Mouse (Mus musculus) heart, embryonic 13.5 days (tissue): ENCODE data around the gene Vgll4. TPM values are rescaled to one million over a fixed set of nuclear protein-coding genes. Genes with fewer than 3 reads are reported as not detected.

Source experiments
- ATAC-seq: fragments of 200-750 bp; cut with Nextera tagmentation; 2 replicates; pipeline ENCODE4 v1.8.0; 2017; ENCODE audit warnings: moderate TSS enrichment; ENCODE audit not compliant: insufficient number of reproducible peaks, low FRiP score, low TSS enrichment; ENCODE audit errors: extremely low read depth
- H3K27ac ChIP-seq: fragments of 300-500 bp; sonication (generic); replicated peaks from 2 replicates; pipeline ENCODE4 v1.5.1; 2015; ENCODE audit warnings: moderate library complexity, mild to moderate bottlenecking, inconsistent platforms
- H3K27me3 ChIP-seq: fragments of 300-500 bp; sonication (generic); replicated peaks from 2 replicates; pipeline ENCODE4 v1.6.1; 2015; ENCODE audit warnings: mild to moderate bottlenecking, inconsistent platforms
- H3K36me3 ChIP-seq: fragments of 300-500 bp; sonication (generic); 2 replicates; pipeline ENCODE4 v1.6.1; 2015; ENCODE audit warnings: mild to moderate bottlenecking, inconsistent platforms
- H3K4me1 ChIP-seq: fragments of 300-500 bp; sonication (generic); 2 replicates; pipeline ENCODE4 v1.6.1; 2015; ENCODE audit warnings: inconsistent platforms
- H3K4me2 ChIP-seq: fragments of 300-500 bp; sonication (generic); 2 replicates; pipeline ENCODE4 v1.6.1; 2015; ENCODE audit warnings: inconsistent platforms, mild to moderate bottlenecking, moderate library complexity
- H3K4me3 ChIP-seq: fragments of 300-500 bp; sonication (generic); 2 replicates; pipeline ENCODE4 v1.5.1; 2015; ENCODE audit warnings: moderate library complexity, mild to moderate bottlenecking, inconsistent platforms
- H3K9ac ChIP-seq: fragments of 300-500 bp; sonication (generic); 2 replicates; pipeline ENCODE4 v1.6.1; 2015; ENCODE audit warnings: inconsistent platforms, mild to moderate bottlenecking, moderate library complexity
- H3K9me3 ChIP-seq: fragments of 300-500 bp; sonication (generic); 2 replicates; pipeline ENCODE4 v1.6.1; 2016; ENCODE audit warnings: inconsistent platforms
- WGBS: fragments of 180-500 bp; shearing (Covaris S2); methylation state at CpG from one replicate; pipeline ENCODE4 v1.1.7; 2015; ENCODE audit warnings: mixed read lengths; 5-methylcytosine and 5-hydroxymethylcytosine counted together
- polyA plus RNA-seq: library from polyadenylated mRNA; unstranded; fragments of >200 nt; fragmentation: Nextera tagmentation; extraction: Ambion mirVana; gene quantifications from 2 replicates; pipeline ENCODE4 v1.2.1, GENCODE M21; 2015

Gene Vgll4
- polyA plus RNA-seq, 1 experiment from 2014 or later, result 62.5 TPM

- H3K9me3 ChIP-seq, result no peaks in the 10 kb centered on the region
- H3K9ac ChIP-seq, result no peak overlapping the region
- no peaks in the 10 kb centered on the region for H3K36me3 ChIP-seq
- ATAC-seq, result no peak
- H3K4me2 ChIP-seq, result no peak overlapping the region
- H3K4me3 ChIP-seq, result no peak overlapping the region
- peaks cover 79% of the 10 kb centered on the region for H3K4me1 ChIP-seq
- no peak overlapping the region for H3K27ac ChIP-seq
- H3K27me3 ChIP-seq, result no peaks in the 10 kb centered on the region
- 73% methylated on average over 7 of the region's 7 CpGs for WGBS
Measured at GRCm38 (mm10) chr6:114851688-114852087, 118.1 kb downstream of the Vgll4 start.

GRCm38 (mm10) chr6:114849787-114850186 is 120.0 kb downstream of the Vgll4 start:
- H3K9ac ChIP-seq, result 0 out of 2 replicates have a peak overlapping the region, but pooled peaks have one; percentile 19
- H3K27ac ChIP-seq, result no peak overlapping the region
- H3K4me2 ChIP-seq, result no peak overlapping the region
- H3K9me3 ChIP-seq, result no peaks in the 10 kb centered on the region
- H3K27me3 ChIP-seq, result no peaks in the 10 kb centered on the region
- 77% methylated on average over 8 of the region's 8 CpGs for WGBS
- no peak overlapping the region for H3K4me3 ChIP-seq
- peaks cover 72% of the 10 kb centered on the region for H3K4me1 ChIP-seq
- no peaks in the 10 kb centered on the region for H3K36me3 ChIP-seq
- no peak for ATAC-seq

- H3K27ac ChIP-seq, result peak overlapping the region; percentile 50
- peaks cover 61% of the 10 kb centered on the region for H3K4me1 ChIP-seq
- no peak for ATAC-seq
- no peaks in the 10 kb centered on the region for H3K27me3 ChIP-seq
- H3K9ac ChIP-seq, result peak overlapping the region; percentile 37; the same call in 1 of the 2 replicates
- 33% methylated on average over 7 of the region's 7 CpGs for WGBS
- no peaks in the 10 kb centered on the region for H3K36me3 ChIP-seq
- H3K9me3 ChIP-seq, result no peaks in the 10 kb centered on the region
- no peak overlapping the region for H3K4me2 ChIP-seq
- H3K4me3 ChIP-seq, result no peak overlapping the region
Measured at GRCm38 (mm10) chr6:114848761-114849160, 121.0 kb downstream of the Vgll4 start.

- WGBS, result 75% methylated on average over 12 of the region's 12 CpGs
- ATAC-seq, result no peak
- H3K27ac ChIP-seq, result no peak overlapping the region
- H3K4me3 ChIP-seq, result no peak overlapping the region
- no peak overlapping the region for H3K4me2 ChIP-seq
- no peaks in the 10 kb centered on the region for H3K27me3 ChIP-seq
- no peaks in the 10 kb centered on the region for H3K9me3 ChIP-seq
- no peak overlapping the region for H3K9ac ChIP-seq
- H3K4me1 ChIP-seq, result peaks cover 54% of the 10 kb centered on the region
- H3K36me3 ChIP-seq, result no peaks in the 10 kb centered on the region
Measured at GRCm38 (mm10) chr6:114847582-114848174, 122.1 kb downstream of the Vgll4 start.

- Histone ChIP-seq H3K9ac (peak overlapping the region; percentile 54), H3K4me1 (peaks cover 54% of the 10 kb centered on the region), H3K27me3 (no peaks in the 10 kb centered on the region), H3K9me3 (no peaks in the 10 kb centered on the region), H3K27ac (no peak overlapping the region), H3K4me2 (no peak overlapping the region), H3K4me3 (no peak overlapping the region), H3K36me3 (no peaks in the 10 kb centered on the region)
- ATAC-seq, result no peak
- 54% methylated on average over 4 of the region's 4 CpGs for WGBS
Measured at GRCm38 (mm10) chr6:114846153-114846772, 123.5 kb downstream of the Vgll4 start.

- 90% methylated on average over 2 of the region's 2 CpGs for WGBS
- no peak overlapping the region for H3K4me3 ChIP-seq
- no peak overlapping the region for H3K4me2 ChIP-seq
- ATAC-seq, result no peak
- H3K4me1 ChIP-seq, result peaks cover 54% of the 10 kb centered on the region
- H3K36me3 ChIP-seq, result no peaks in the 10 kb centered on the region
- H3K27me3 ChIP-seq, result no peaks in the 10 kb centered on the region
- no peak overlapping the region for H3K9ac ChIP-seq
- H3K9me3 ChIP-seq, result no peaks in the 10 kb centered on the region
- no peak overlapping the region for H3K27ac ChIP-seq
Measured at GRCm38 (mm10) chr6:114842863-114843262, 126.9 kb downstream of the Vgll4 start.

- Histone ChIP-seq H3K27me3 (no peaks in the 10 kb centered on the region), H3K9ac (peak overlapping the region; percentile 24; the same call in 1 of the 2 replicates), H3K27ac (no peak overlapping the region), H3K9me3 (no peaks in the 10 kb centered on the region), H3K4me3 (no peak overlapping the region), H3K4me2 (no peak overlapping the region), H3K4me1 (peaks cover 54% of the 10 kb centered on the region), H3K36me3 (no peaks in the 10 kb centered on the region)
- no peak for ATAC-seq
- 65% methylated on average over 3 of the region's 3 CpGs for WGBS
Measured at GRCm38 (mm10) chr6:114842131-114842530, 127.7 kb downstream of the Vgll4 start.

GRCm38 (mm10) chr6:114840012-114840411 is 129.8 kb downstream of the Vgll4 start:
- H3K36me3 ChIP-seq, result no peaks in the 10 kb centered on the region
- H3K27ac ChIP-seq, result no peak overlapping the region

GRCm38 (mm10) chr6:114838872-114839271 is 130.9 kb downstream of the Vgll4 start:
- Histone ChIP-seq H3K4me3 (no peak overlapping the region), H3K27ac (peak overlapping the region; percentile 25; the same call in 1 of the 2 replicates), H3K4me2 (no peak overlapping the region), H3K4me1 (peaks cover 62% of the 10 kb centered on the region), H3K27me3 (no peaks in the 10 kb centered on the region), H3K9me3 (no peaks in the 10 kb centered on the region), H3K36me3 (no peaks in the 10 kb centered on the region), H3K9ac (0 out of 2 replicates have a peak overlapping the region, but pooled peaks have one; percentile 5)
- 37% methylated on average over 4 of the region's 4 CpGs for WGBS
- ATAC-seq, result no peak

More at GRCm38 (mm10) chr6:114840012-114840411, 129.8 kb downstream of the Vgll4 start:
- peaks cover 52% of the 10 kb centered on the region for H3K4me1 ChIP-seq
- ATAC-seq, result no peak
- H3K9me3 ChIP-seq, result no peaks in the 10 kb centered on the region
- H3K4me3 ChIP-seq, result no peak overlapping the region
- no peak overlapping the region for H3K4me2 ChIP-seq
- no peak overlapping the region for H3K9ac ChIP-seq
- WGBS, result 88% methylated on average over 7 of the region's 7 CpGs
- H3K27me3 ChIP-seq, result no peaks in the 10 kb centered on the region

GRCm38 (mm10) chr6:114836433-114836832 is 133.4 kb downstream of the Vgll4 start:
- Histone ChIP-seq H3K9me3 (no peaks in the 10 kb centered on the region), H3K4me2 (no peak overlapping the region), H3K4me1 (peaks cover 75% of the 10 kb centered on the region), H3K4me3 (no peak overlapping the region), H3K36me3 (no peaks in the 10 kb centered on the region), H3K27ac (peak overlapping the region; percentile 64; the same call in 1 of the 2 replicates), H3K27me3 (no peaks in the 10 kb centered on the region), H3K9ac (no peak overlapping the region)
- 72% methylated on average over 3 of the region's 3 CpGs for WGBS
- ATAC-seq, result no peak

- Histone ChIP-seq H3K27me3 (no peaks in the 10 kb centered on the region), H3K4me2 (no peak overlapping the region), H3K4me3 (no peak overlapping the region), H3K36me3 (no peaks in the 10 kb centered on the region), H3K4me1 (peaks cover 68% of the 10 kb centered on the region), H3K27ac (no peak overlapping the region), H3K9me3 (no peaks in the 10 kb centered on the region), H3K9ac (no peak overlapping the region)
- no peak for ATAC-seq
- WGBS, result 86% methylated on average over 1 of the region's 1 CpGs
Measured at GRCm38 (mm10) chr6:114835752-114836151, 134.0 kb downstream of the Vgll4 start.

GRCm38 (mm10) chr6:114835344-114835743 is 134.4 kb downstream of the Vgll4 start:
- peaks cover 64% of the 10 kb centered on the region for H3K4me1 ChIP-seq
- no peaks in the 10 kb centered on the region for H3K36me3 ChIP-seq
- H3K9ac ChIP-seq, result no peak overlapping the region
- H3K9me3 ChIP-seq, result no peaks in the 10 kb centered on the region
- no peak overlapping the region for H3K4me3 ChIP-seq
- no peak overlapping the region for H3K4me2 ChIP-seq
- H3K27me3 ChIP-seq, result no peaks in the 10 kb centered on the region
- WGBS, result 81% methylated on average over 7 of the region's 7 CpGs
- ATAC-seq, result no peak
- H3K27ac ChIP-seq, result no peak overlapping the region
